Mouse (Mus musculus) frontal cortex, postnatal 25 days (tissue): ENCODE data around the gene Msmo1.

Experiments used
- DNase-seq, 2 experiments: peaks; one replicate each; pipeline ENCODE4 v3.0.0; 2022; ENCODE audit warnings: low spot score in 2 of 2

Gene Msmo1

DNA sequence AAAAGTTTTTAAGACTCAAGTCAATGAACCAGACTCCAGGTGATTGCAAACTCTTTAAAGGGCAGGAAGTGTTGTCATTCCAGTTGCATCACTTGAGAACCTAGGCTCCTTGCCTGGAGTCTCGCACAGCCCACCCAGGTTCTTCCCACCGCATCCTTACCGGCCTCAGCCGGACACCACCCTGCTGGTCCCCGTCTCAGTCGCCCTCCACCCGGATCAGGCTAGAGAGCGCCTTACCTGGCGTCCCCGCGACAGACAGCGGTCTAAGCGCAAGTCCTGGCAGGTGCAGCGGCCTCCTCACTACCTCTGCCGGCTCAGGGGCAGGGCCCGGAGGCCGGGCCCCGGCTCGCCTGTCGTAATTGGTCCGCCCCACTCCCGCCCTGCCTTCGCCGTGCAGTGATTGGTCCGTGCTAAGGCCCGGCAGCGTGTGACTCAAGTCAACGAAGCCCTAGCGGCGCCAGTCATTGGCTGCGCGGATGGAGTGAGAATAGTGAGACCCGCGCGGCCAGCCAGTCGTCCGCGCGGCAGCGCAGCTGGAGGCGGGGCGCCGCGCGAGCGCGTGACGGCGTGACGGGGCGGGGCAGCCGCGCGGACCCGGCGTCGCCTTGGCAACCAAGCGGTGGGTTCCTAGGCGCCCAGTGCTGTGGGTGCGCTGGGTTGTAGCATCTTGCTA, at the start of gene Msmo1:
Gene Msmo1, minus strand, starts transcription at position 522 of the 673 bp plus-strand sequence.
- DNase-seq: peak; percentile 87 to 96

DNA sequence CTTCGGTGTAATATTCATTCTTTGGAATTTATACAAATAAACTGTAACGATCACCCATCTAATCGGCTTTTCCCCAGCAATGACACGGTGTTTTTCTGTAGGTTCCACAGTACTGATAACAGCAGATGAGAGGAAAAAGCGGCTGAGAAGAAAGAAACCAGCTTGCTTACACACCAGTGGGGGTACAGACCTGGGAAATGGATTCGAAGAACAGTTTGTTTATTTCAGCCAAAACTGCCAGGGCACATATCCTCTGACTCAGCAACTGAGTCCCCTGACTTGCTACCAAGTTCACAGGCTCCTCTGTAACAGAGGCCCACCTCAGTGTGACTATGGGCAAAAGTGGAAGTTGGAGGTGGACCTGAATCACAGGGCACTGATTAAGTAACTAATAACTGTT, 48.4 kb upstream of the Msmo1 start:
- no peak for DNase-seq

DNA sequence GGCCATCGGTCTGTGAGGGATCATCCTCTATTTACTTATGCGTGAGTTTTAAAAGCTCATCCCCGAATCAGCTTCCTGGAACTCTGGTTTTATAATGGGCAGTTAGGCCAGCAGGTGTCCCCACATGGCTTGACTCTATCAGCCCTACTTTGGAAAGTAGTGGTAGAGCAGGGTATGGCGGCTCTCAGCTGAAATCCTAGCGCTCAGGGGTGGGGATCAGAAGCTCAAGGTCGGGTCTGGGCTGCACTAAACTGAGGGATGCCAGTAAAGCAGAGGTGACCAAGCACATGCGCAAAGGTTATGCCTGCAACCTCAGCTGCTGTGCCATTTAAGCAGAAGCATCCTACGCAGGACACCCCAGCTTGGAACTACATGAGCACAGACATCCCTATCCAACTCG, 44.3 kb upstream of the Msmo1 start:
- DNase-seq: no peak

DNA sequence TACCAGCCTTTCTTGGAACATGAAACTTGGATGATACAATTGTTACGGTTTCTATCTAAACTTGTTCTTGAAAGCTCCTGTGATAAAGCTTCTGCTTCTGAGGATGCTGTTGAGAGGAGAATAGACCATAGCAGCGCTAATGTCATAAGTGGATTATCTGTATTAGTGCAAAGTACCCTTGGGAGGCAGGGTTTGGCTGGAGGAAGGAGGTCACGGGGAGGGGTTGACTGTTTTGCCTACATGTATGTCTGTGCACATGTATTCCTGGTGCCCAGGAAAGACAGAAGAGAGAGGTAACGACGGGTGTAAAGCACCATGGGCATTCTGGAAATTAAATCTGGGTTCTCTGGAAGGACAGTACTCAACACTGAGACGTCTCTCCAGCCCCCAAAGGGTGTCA, 40.5 kb upstream of the Msmo1 start:
- DNase-seq: no peak

DNA sequence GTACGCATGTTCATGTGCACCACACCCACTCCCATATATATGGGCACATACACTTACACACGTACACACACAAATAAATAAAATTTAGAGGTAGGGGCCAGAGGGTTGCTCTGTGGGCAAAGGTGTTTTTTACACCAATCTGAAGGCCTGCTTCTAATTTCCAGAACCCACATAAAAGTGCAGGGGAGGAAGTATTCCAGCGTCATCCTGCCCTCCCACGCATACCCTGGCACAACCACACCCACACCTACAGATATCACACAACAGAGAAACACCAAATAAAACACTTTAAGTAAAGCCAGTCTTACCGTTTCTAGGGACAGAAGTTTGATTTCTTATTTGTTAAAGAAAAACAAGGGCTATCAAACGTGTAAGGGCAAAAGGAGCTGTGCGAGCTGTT, 37.2 kb upstream of the Msmo1 start:
- no peak for DNase-seq

DNA sequence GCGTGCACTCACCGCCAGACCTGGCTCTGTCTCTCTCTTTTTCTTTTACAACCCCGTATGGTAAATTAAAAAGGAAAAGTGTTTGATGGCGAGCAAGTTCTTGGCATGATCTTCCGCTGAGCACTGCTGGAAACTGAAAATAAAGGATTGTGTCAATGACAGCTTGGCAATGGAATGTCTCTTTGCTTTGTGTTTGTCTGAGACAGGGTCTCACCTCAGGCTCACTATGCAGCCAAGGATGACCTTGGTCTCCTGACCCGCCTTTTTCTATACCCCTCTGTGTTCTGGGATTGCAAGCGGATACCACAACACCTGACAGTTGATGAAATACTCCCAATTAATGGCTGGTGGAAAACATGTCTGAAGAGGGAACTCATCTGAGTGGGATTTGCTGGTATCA, 36.0 kb upstream of the Msmo1 start:
- DNase-seq: no peak

DNA sequence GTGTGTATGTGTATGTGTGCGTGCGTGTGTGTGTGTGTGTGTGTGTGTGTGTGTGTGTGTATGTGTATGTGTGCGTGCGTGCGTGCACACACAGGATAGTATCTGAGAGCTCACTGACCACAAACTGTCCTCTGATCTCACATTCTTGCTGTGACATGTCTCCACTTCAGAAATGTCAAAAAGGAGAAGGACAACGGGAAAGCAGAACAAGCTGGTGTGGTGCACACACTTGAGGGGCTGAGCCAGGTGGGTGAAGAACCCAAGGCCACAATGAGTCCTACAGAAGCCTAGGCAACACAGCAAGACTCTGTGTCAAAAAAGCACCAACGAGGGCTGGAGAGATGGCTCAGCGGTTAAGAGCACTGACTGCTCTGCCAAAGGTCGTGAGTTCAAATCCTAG, 35.1 kb upstream of the Msmo1 start:
- no peak for DNase-seq

DNA sequence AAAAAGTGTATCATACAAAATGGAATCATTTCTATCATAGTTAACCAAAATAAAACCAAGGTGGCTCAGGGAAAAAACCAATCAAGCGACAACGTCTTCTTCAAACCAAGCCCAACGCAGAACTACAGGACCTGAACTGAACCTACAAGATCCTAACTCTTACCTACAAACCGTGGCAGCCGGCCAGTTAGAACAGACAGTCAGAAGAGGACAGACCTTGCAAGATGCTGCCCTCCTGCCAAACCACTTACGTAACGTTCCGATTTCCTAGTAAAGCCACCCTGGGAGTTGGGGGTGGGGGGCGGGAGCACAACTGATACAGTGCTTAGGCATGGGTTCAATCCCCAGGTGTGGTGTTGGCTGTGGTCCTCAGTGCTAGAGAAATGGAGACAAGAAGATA, 33.5 kb upstream of the Msmo1 start:
- no peak for DNase-seq

DNA sequence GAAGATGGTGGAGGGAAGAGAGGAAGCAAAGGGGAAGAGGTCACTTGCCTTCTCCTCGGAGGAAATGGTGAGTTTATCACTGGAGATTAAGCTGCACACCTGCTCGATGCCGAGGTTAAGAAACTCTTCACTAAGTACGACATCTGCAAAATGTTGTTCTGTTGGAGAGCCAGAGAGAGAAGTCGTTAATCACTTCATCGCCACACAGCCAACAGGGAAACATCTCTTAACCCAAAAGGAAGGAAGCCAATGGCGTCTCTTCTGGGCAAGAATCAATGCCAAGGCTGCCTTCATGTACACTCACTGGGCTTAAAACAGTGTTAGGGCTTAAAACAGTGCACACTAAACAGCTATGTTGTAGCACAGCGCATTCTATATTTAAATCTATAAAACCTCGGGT, 30.5 kb upstream of the Msmo1 start:
- DNase-seq: no peak

DNA sequence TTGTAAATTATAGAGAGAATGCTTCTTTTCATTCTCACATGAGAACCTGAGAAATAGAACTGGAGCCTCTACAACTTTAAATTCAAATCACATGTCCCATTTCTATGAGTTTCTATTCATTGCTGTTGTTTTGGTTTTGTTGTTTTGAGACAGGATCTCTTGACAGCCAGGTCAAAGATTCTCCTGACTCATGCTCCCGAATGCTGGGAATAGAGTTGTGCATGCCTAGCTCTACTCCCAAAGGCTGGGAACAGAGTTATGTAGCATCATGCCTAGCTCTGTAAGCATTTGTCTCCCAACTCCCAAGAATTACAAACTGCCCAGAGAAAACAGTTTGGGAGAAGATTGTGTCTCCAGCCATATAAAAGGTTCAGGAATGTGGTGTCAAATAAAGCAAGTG, 29.2 kb upstream of the Msmo1 start:
- DNase-seq: no peak

DNA sequence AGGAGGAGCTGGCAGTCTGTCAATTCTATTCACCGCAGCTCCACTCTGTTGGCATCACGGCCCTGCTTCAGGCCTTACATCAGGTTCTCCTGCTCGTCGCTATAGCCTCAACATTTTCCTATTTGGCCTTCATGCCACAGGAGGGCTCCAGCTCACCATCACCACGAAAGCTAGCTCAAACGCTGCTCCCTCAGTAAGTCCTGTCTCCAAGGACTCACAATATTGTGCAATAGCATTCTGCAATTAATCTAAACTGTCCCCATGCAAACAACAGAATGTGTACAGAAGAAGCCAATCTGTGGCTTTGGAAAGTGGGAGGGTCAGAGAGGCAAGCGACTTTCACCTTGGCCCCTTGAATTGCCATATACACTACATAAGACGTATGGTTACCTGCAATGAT, 27.8 kb upstream of the Msmo1 start:
- DNase-seq: no peak

DNA sequence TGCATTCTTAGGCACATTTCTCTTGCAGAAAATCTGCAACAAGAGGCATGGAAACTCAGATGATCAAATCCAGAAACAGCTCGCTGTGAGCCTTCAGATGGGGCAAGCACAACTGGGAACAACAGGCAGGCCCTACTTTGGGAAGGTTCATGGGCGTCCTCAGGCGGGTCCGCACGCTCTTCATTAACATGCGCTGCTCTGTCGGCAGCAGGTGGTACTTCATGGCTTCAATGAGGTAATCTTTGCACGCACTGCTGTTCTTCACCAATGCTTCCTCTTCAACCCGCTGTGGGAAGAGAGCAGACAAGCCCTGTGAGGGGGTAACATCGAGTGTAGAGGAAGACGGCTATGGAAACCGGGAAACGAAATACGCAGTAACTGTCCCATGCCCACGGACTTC, 24.4 kb upstream of the Msmo1 start:
- no peak for DNase-seq

DNA sequence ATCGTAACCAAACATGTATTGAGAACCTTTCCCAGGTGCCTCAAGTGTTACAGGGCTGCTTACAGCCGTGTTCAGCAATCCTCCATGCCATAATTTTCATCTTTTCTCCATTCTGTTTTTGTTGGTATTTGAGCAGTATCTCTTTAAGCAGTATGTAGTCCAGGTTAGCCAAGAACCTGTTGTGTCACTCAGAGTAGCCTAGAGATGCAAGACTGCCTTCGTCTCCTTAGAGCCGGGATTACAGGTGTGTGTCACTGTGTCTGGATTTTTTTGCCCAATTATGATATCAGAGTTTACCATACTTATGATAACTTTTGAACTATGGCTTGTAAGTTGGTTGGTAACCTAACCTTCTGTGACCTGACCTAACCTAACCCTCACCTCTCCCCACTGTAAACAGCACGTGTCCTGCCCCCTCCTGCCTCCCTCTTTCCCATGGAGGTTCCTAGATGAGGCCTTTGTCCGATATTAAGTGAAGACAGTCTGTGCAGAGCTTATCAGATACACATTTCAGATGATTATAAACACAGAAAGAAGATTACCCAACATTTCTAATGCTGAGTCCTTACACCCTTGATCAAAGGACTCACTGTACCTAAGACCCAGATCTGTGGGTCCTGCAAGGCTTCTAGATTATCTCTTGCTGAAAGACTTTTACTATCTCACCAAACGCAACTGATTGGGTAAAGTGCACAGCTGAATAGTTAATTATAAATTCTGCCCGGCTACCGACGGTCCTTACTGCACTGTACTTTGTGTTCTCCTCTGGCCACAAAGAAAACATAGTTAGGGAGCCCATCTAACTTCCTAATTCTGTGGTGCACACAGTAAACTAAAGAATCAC, 12.8 kb upstream of the Msmo1 start:
- no peak for DNase-seq

DNA sequence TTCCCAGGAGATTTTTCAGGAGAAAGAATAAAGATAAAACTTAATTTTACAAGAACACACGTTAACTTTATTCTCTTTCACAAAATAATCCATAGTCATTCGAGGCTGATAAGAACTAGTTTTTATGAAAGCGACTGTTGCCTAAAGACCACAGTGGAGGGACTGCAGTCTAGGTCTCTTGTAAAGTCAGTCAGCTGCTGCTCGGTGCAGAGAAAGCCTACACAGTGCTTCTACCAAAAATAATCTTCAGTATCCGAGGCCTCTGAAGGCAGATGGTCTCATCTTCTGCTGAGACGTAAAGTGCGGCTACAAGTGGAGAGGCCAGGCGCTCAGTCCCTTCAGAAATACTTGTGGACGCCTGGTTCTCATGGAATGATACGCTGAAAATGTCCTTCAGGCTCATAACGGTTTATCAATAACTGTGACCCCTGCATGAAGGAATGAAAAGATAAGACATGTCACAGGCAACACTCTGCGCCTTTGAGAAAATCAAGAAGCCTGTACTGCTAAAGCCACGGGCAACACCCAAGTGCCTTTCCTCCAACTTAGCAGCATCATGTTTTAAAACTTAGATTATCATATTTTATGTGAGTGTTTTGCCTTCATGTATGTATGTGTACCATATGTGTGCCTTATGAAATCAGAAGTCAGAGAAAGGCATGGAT, 7.1 kb upstream of the Msmo1 start:
- no peak for DNase-seq

DNA sequence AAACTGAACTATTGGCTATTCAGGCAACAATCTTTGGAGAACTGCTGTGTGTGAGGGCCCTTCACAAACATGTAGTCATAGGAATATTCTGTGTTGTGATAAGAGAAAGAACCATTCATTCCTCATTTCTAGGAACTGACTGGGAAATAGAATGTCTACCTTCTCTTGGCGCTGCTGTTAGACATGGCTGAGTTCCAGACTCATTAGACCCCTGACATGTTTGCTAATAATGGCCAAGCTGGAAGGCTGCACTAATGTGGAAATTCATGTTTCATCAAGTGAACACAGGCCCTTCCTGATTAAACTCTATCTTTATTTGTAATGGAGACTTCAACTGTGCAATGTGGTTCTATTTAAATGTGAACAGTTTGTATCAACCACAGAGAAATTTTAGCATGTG, 5.3 kb upstream of the Msmo1 start:
- no peak for DNase-seq

DNA sequence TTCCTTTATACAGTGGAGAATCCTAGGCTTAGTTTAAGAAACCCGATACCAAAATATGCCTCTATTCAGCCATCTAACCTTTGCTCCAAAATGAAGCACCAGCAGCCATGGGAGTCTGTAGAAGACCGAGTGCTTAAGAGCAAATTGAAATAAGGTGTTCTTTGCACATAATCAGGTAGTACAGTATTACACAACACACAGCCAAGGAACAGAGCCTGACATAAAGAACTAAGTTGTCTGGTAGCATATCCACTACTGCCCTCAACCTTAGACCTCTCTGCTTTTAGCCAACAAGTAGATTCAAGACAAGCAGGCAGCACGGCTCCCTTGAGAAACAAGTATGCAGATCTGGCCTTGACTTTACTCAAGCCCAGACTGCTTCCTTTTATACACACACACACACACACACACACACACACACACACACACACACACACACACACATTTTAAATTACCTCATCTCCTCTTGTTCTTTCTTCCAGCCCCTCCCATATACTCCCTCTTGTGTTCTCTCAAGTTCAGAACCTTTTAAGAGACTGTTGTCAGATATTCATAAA, 3.3 kb upstream of the Msmo1 start:
- DNase-seq: no peak

DNA sequence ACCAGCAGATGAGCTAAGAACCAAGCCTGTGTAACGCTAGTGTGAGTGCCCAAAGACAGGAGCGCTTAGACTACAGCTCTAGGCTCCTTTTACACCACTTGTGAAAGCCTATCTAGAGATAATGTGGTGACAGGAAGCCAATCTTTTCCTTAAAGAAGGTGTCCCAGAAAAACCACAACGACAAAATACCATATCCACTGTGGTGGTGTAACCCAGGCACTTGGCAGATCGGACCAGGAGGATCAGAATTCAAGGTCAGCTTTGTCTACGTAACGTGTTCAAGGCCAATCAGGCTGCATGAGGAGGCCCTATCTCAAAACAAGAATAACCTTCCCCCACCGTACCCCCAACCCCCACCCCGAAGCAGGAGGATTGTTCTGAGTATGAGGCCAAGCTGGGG, 1.6 kb upstream of the Msmo1 start:
- no peak for DNase-seq

DNA sequence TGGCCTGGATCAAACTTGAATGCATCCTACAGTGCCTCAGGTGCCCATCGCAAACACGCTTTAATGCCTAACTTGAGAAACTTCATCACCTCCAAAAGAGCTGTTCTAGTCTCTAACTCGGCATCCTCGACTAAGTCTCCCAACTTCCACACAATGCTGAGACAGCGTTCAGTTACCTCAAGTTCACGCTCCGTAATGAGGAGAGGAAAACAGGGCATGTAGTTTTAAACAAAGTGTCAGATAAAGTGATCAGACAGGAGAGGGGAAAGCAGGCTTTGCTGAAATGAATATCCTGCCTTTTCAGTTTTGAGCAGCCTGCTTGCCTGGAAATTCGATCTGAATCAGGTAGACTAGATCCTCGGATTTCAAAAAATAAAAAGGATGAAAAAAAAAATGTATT, 996 bp downstream of the Msmo1 start:
- no peak for DNase-seq

DNA sequence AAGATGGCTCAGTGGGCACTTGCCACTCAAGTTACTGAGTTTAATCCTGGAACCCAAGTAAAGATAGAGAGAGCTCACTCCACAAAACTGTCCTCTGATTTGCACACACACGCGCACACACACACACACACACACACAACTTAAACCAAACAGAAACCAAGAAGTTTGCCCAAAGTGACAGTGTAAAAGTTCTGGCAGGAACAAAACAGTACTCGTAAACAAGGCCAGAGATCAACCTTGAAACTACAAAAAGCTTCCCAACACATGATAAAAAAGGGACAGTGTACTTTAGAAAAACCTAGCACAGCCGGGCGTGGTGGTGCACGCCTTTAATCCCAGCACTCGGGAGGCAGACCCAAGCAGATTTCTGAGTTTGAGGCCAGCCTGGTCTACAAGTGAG, 5.4 kb downstream of the Msmo1 start:
- DNase-seq: no peak

DNA sequence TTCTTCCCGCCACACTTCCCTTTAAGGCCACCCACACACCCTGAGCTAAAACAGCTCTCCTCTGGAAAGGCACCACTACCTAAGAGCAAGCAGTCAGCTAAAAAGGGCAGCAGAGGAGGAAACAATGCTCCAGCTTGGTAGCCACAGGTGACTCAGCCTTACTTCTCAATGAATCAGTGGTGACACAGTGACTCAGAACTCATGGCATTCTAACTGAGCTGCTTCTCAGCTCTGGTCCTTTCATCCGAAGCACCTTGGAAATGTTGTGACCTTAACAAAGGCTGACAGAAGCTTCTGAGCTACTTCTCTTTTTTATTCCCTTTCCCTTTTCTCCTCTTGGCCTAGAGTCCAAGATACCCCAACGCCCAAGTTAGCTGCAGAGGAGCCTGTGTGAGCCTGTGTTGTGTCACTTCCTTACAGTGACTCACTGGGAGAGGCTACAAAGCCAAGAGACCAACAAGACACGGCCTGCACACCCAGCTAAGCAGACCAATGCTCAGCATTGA, 7.3 kb downstream of the Msmo1 start:
- no peak for DNase-seq

DNA sequence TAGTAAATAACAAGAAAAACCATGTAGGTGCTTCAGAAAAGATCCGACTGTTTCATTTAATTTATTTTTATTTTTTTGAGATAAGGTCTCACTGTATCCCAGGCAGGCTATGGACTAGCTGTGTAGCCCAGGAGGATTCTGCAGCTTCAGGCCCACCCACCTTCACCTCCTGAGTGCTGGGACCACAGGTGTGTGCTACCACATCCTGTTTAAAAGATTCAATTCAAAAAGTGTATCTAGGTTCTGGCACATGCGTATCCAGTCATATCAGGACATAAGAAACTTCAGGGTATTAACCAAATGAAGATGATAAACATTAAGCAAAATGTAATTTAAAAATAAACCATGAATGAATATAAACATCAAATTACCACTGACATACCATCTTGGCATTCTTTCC, 10.4 kb downstream of the Msmo1 start:
- no peak for DNase-seq

DNA sequence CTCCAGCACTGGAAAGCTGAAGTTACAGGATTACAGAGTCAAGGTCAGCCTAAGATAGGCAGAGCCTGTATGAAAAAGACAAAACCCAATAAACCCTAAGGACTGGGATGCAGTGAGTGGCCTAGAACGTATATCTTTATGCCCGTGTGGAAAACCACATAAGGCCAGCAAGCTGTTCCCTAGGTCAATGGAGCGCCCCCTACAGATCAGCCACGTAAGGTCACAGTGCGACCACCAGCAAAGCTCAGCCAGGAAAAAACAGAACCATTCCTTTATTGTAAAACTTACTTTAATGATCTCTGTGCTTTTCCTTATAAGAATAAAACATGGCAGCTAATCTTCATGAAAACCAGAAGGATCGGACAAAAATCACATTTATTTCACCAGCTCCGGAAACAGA, 15.7 kb downstream of the Msmo1 start:
- no peak for DNase-seq

DNA sequence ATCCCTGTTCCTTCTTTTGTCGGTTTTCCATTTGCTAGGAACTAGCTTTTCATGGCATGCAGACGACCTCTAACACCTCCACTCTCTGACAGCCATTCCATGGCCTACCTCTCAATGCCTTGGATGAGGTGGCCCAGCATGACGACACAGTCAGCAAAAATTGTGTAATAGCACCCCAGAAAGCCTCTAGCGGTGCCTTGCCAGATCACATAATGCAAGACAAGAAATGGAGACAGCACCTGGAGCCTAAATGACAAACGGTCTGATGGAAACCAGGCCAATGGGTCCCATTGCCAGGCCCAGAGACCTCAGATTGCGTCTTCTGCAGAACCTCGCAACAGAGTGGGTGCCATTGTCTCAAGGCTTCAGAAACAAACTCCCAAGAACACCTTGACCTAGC, 21.1 kb downstream of the Msmo1 start:
- DNase-seq: no peak
